Mouse (Mus musculus) right cerebral cortex, postnatal 4 days (tissue): ENCODE results near the gene Dr1.
"Not testable (repeated sequence)": the region's sequence is repeated elsewhere in the genome, so short reads cannot be mapped to it uniquely, and the experiment has no call there.

ENCODE experiments used
- DNase-seq: peaks from one replicate; pipeline ENCODE4 v3.0.0-alpha.2; 2022

Dr1 gene

GRCm38 (mm10) chr5:108268127-108269062 lies at the start of gene Dr1:
TSS of gene Dr1 (plus strand) at chr5:108268897.
- peak; percentile 85 for DNase-seq

GRCm38 (mm10) chr5:108224077-108224476 lies 44.6 kb upstream of the Dr1 start:
- no peak for DNase-seq

- no peak for DNase-seq
Observed at GRCm38 (mm10) chr5:108226159-108226558, 42.5 kb upstream of the Dr1 start.

GRCm38 (mm10) chr5:108246314-108246765 lies 22.4 kb upstream of the Dr1 start:
- DNase-seq: no peak

GRCm38 (mm10) chr5:108250033-108250432 lies 18.7 kb upstream of the Dr1 start:
- no peak for DNase-seq

GRCm38 (mm10) chr5:108255259-108255658 lies 13.4 kb upstream of the Dr1 start:
- no peak for DNase-seq

GRCm38 (mm10) chr5:108262722-108263121 lies 6.0 kb upstream of the Dr1 start:
- peak; percentile 12 for DNase-seq

GRCm38 (mm10) chr5:108263785-108264184 lies 4.9 kb upstream of the Dr1 start:
- not testable (repeated sequence) for DNase-seq

- no peak for DNase-seq
Observed at GRCm38 (mm10) chr5:108266990-108267389, 1.7 kb upstream of the Dr1 start.

- no peak for DNase-seq
Observed at GRCm38 (mm10) chr5:108269063-108269810, 540 bp downstream of the Dr1 start.

GRCm38 (mm10) chr5:108269811-108270151 lies 1.1 kb downstream of the Dr1 start:
- no peak for DNase-seq

- no peak for DNase-seq
Observed at GRCm38 (mm10) chr5:108270415-108270814, 1.7 kb downstream of the Dr1 start.

- DNase-seq: not testable (repeated sequence)
Observed at GRCm38 (mm10) chr5:108271345-108271744, 2.6 kb downstream of the Dr1 start.

- no peak for DNase-seq
Observed at GRCm38 (mm10) chr5:108286957-108287356, 18.3 kb downstream of the Dr1 start.

- DNase-seq: no peak
Observed at GRCm38 (mm10) chr5:108301567-108301966, 32.9 kb downstream of the Dr1 start.

- DNase-seq: peak; percentile 92
Observed at GRCm38 (mm10) chr5:108312224-108313064, 43.7 kb downstream of the Dr1 start, which contains the start of gene Pigg. TSS of gene Pigg (plus strand) at chr5:108312609.

- no peak for DNase-seq
Observed at GRCm38 (mm10) chr5:108313065-108313860, 44.6 kb downstream of the Dr1 start.
